Mouse (Mus musculus) midbrain, postnatal 0 days (tissue): ENCODE data around the gene Ppp1r26. TPM values are rescaled to one million over a fixed set of nuclear protein-coding genes. Genes with fewer than 3 reads are reported as not detected.
A peak's percentile ranks its signal among the peaks of the same experiment; 100 is the strongest.

ENCODE experiments used
- ATAC-seq: fragments of 200-750 bp; cut with Nextera tagmentation; 2 replicates; pipeline ENCODE4 v1.8.0; 2017; ENCODE audit warnings: moderate number of reproducible peaks, mild to moderate bottlenecking, moderate TSS enrichment, moderate library complexity; ENCODE audit not compliant: low FRiP score
- DNase-seq: peaks from one replicate; pipeline ENCODE4 v3.0.0-alpha.2; 2015; ENCODE audit warnings: low spot score
- H3K27ac ChIP-seq: fragments of 300-500 bp; sonication (generic); 2 replicates; pipeline ENCODE4 v1.5.1; 2014; ENCODE audit warnings: low read depth, mild to moderate bottlenecking, low read length, mixed read lengths
- H3K27me3 ChIP-seq: fragments of 300-500 bp; sonication (generic); 2 replicates; pipeline ENCODE4 v1.6.1; 2014; ENCODE audit warnings: low read length, control low read depth, mixed read lengths; ENCODE audit not compliant: insufficient read depth
- H3K36me3 ChIP-seq: fragments of 300-500 bp; sonication (generic); 2 replicates; pipeline ENCODE4 v1.6.1; 2014; ENCODE audit warnings: low read length, control low read depth, mixed read lengths; ENCODE audit not compliant: insufficient read depth
- H3K4me1 ChIP-seq: fragments of 300-500 bp; sonication (generic); 2 replicates; pipeline ENCODE4 v1.6.1; 2014; ENCODE audit warnings: mild to moderate bottlenecking, control low read depth, antibody characterized with exemption, low read length, mixed read lengths; ENCODE audit not compliant: insufficient read depth
- H3K4me2 ChIP-seq: fragments of 300-500 bp; sonication (generic); 2 replicates; pipeline ENCODE4 v1.6.1; 2014; ENCODE audit warnings: low read depth, mild to moderate bottlenecking, low read length, mixed read lengths; ENCODE audit not compliant: poor library complexity, severe bottlenecking
- H3K4me3 ChIP-seq: fragments of 300-500 bp; sonication (generic); 2 replicates; pipeline ENCODE4 v1.5.1; 2014; ENCODE audit warnings: low read depth, mild to moderate bottlenecking, low read length, moderate library complexity
- H3K9ac ChIP-seq: fragments of 300-500 bp; sonication (generic); replicated peaks from 2 replicates; pipeline ENCODE4 v1.6.1; 2014; ENCODE audit warnings: mild to moderate bottlenecking, low read length, moderate library complexity, mixed read lengths; ENCODE audit not compliant: poor library complexity, severe bottlenecking
- H3K9me3 ChIP-seq: fragments of 300-500 bp; sonication (generic); 2 replicates; pipeline ENCODE4 v1.6.1; 2016; ENCODE audit warnings: low read length, control low read depth
- CTCF ChIP-seq: IDR thresholded peaks from 2 replicates; pipeline ENCODE4 v1.5.1; 2016; ENCODE audit warnings: antibody characterized with exemption, mild to moderate bottlenecking
- WGBS: fragments of 180-500 bp; shearing (Covaris S2); extraction: QIAGEN DNeasy Blood & Tissue Kit; methylation state at CpG from one replicate; pipeline ENCODE4 v1.1.7; 2014; 5-methylcytosine and 5-hydroxymethylcytosine counted together
- polyA plus RNA-seq: library from polyadenylated mRNA; unstranded; fragments of >200 nt; fragmentation: Nextera tagmentation; extraction: Ambion mirVana; gene quantifications from 2 replicates; pipeline ENCODE4 v1.2.1, GENCODE M21; 2015
- total RNA-seq: library from RNA; depleted of rRNA; stranded (reverse); fragments of >200 nt; gene quantifications from 2 replicates; pipeline ENCODE4 v1.2.3, GENCODE M21; 2014

Gene Ppp1r26
- total and polyA plus RNA-seq, 2 experiments from 2014 or later = 17.5 to 54.5 TPM

DNA sequence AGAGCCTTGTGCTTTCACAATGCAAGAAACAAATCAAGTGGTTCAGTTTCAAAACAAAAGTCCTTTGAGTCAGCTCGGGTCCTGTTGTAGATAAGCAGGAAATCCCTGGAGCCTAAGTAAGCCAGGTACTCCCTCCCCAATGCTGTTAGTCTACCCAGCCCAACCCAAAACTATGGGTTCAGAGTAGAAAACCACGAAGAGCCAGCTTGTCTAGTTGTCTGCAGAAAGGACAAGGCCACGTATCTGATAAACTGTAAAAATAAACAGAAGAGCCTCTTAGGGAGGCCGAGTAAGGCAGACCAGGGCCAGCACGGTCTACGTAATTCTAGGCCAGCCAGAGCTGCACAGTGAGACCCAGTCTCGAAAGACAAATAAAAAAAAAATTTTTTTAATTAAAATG lies 38.8 kb upstream of the Ppp1r26 start:
- no peak for ATAC-seq

DNA sequence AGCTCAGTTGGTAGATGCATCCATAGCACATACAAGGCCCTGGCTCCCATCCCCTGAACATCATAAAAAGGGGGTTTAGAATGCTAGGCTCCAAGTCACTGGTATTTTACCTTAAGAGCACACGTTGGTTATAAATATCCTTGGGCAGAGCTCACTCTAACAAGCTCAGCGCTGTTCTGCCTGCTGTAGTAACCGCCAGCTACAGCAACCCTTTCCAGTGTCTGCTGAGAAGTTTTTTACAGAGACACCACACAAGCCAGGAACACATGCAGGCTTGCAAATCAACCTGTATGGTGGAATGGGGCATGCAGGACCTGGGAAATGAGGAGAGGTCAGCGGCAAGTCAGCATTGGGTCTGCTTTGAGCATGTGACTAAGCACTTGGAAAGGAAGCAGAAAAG lies 37.5 kb upstream of the Ppp1r26 start:
- H3K27ac ChIP-seq = 0 out of 2 replicates have a peak overlapping the region, but pooled peaks have one; percentile 1
- WGBS = 64% methylated on average over 4 of the region's 4 CpGs

More for the DNA sequence above, 38.8 kb upstream of the Ppp1r26 start:
- no peak for DNase-seq
- H3K4me1 ChIP-seq = peaks cover 8% of the 10 kb centered on the region; the same call in 1 of the 2 replicates
- H3K9ac ChIP-seq = no peak overlapping the region
- WGBS = 74% methylated on average over 7 of the region's 7 CpGs
- no peaks in the 10 kb centered on the region for H3K36me3 ChIP-seq
- H3K27me3 ChIP-seq = no peaks in the 10 kb centered on the region
- H3K27ac ChIP-seq = no peak overlapping the region
- H3K4me2 ChIP-seq = no peak overlapping the region
- H3K4me3 ChIP-seq = no peak overlapping the region
- H3K9me3 ChIP-seq = no peaks in the 10 kb centered on the region
- TF ChIP-seq CTCF = no peak

DNA sequence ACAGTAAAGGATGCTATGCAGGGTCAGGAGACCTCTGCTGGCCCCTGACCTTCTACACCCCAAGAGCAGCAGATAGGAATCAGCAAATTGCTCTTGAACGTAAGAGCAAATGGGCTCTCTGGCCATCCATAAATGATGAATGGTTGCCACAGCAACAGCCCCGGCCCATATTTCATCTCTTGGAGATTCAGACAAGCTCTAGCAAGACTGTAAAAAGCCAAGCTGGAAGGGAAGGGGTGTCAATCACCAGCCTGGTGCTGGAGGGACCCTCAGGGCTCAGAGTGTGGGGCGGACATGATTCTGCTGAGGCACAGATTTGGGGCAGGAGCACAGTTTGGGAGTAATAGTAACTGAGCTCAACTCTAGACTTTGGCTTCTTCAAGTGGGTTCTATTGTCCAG lies 37.0 kb upstream of the Ppp1r26 start:
- no peak for DNase-seq
- no peak overlapping the region for H3K4me2 ChIP-seq
- 37% methylated on average over 3 of the region's 3 CpGs for WGBS
- H3K36me3 ChIP-seq = no peaks in the 10 kb centered on the region
- 0 out of 2 replicates have a peak overlapping the region, but pooled peaks have one; percentile 1 for H3K27ac ChIP-seq
- H3K9me3 ChIP-seq = no peaks in the 10 kb centered on the region
- H3K9ac ChIP-seq = no peak overlapping the region
- no peak for TF ChIP-seq CTCF
- H3K4me1 ChIP-seq = peaks cover 8% of the 10 kb centered on the region; the same call in 1 of the 2 replicates
- H3K27me3 ChIP-seq = no peaks in the 10 kb centered on the region
- no peak overlapping the region for H3K4me3 ChIP-seq
- 0 out of 2 replicates have a peak, but pooled peaks have one; percentile 38 for ATAC-seq

More for the DNA sequence above, 37.5 kb upstream of the Ppp1r26 start:
- peaks cover 8% of the 10 kb centered on the region; the same call in 1 of the 2 replicates for H3K4me1 ChIP-seq
- ATAC-seq (no peak), DNase-seq (no peak)
- no peaks in the 10 kb centered on the region for H3K9me3 ChIP-seq
- H3K27me3 ChIP-seq = no peaks in the 10 kb centered on the region
- TF ChIP-seq CTCF = no peak
- no peaks in the 10 kb centered on the region for H3K36me3 ChIP-seq
- H3K9ac ChIP-seq = no peak overlapping the region
- no peak overlapping the region for H3K4me3 ChIP-seq
- no peak overlapping the region for H3K4me2 ChIP-seq

DNA sequence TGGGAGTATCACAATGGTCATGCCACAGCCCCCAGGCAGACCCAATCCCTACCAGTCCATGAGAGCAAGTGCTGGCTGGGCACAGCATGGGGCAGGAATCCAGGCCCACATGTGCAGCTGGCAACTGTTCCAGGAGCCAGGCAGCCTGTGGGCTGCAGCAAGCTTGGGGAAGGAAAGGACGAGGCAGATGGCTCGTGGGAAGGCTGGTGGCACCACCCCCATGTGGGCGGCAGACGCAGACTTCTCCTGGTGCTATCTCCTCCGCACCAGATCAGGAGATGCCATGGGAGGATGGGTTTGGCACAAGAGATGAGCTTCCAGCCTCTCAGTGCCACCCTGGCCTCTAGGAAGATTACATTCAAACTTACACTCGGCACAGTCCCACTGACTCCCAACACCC lies 33.7 kb upstream of the Ppp1r26 start:
- TF ChIP-seq CTCF = no peak
- H3K9ac ChIP-seq = no peak overlapping the region
- H3K36me3 ChIP-seq = no peaks in the 10 kb centered on the region
- H3K9me3 ChIP-seq = no peaks in the 10 kb centered on the region
- no peaks in the 10 kb centered on the region; the same call in 1 of the 2 replicates for H3K27me3 ChIP-seq
- H3K4me2 ChIP-seq = no peak overlapping the region
- no peak overlapping the region for H3K27ac ChIP-seq
- no peak for ATAC-seq
- H3K4me1 ChIP-seq = peaks cover 17% of the 10 kb centered on the region
- WGBS = 71% methylated on average over 6 of the region's 6 CpGs
- peak; percentile 45 for DNase-seq
- no peak overlapping the region for H3K4me3 ChIP-seq

DNA sequence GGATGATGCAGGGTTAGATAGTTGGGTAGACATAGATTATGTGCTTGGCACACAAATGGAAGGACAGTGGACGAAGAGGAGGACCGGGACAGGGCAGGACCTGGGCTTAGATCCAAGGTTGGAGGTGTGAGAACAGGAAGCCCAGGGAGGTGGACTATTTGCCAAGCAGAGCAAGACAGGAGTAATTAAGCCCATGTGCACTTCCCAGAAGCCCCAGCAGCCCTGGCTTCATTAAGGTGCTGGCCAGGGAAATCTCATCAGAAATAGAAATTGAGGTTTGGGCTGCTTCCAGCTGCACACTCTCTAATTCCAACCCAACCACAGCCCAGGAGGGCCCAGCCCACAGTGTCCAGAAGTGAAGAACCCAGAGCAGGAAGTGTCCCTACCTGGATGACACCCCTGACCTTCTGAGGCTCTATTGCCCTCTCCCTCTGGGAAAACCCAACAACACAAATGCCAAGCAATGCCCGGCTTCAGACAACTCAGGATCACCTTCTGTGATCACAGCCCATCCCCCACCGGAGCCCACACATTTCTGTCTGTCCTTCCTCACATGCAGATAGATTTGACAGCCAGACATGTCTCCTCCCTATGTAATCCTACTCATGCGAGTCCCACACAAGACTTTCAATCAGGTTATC lies 32.4 kb upstream of the Ppp1r26 start:
- 89% methylated on average over 5 of the region's 5 CpGs for WGBS

DNA sequence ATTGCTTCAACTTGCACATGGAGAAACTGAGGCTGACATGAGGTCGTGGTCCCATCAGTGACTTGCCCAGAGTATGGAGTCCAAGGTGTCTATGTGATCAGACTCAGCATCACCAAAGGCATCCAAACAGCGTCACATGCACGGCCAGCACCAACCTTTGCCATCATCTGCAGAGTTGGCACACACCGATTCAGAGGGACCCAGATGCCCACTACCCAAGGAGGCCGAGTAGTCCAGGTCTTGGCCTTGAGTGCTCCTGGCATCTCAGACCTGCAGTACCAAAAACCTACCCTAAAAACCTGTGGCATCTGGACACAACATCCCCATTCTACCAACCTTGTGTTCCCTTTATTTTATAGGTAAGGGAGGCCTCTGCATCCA lies 31.9 kb upstream of the Ppp1r26 start:
- Histone ChIP-seq H3K4me3 (no peak overlapping the region), H3K27ac (0 out of 2 replicates have a peak overlapping the region, but pooled peaks have one; percentile 47), H3K9ac (no peak overlapping the region), H3K9me3 (no peaks in the 10 kb centered on the region), H3K4me1 (peaks cover 12% of the 10 kb centered on the region), H3K4me2 (no peak overlapping the region), H3K27me3 (no peaks in the 10 kb centered on the region; the same call in 1 of the 2 replicates), H3K36me3 (no peaks in the 10 kb centered on the region)
- ATAC-seq = no peak
- 95% methylated on average over 5 of the region's 5 CpGs for WGBS
- TF ChIP-seq CTCF = no peak
- DNase-seq = no peak

More for the DNA sequence above, 32.4 kb upstream of the Ppp1r26 start:
- no peak for DNase-seq
- Histone ChIP-seq H3K27ac (no peak overlapping the region), H3K36me3 (no peaks in the 10 kb centered on the region), H3K4me1 (peaks cover 17% of the 10 kb centered on the region), H3K27me3 (no peaks in the 10 kb centered on the region; the same call in 1 of the 2 replicates), H3K4me2 (no peak overlapping the region), H3K4me3 (no peak overlapping the region), H3K9ac (no peak overlapping the region), H3K9me3 (no peaks in the 10 kb centered on the region)
- TF ChIP-seq CTCF = no peak
- no peak for ATAC-seq
